Mouse (Mus musculus) MEL (cell line): ENCODE data around the gene Slc22a28.
"Not testable (repeated sequence)": the region's sequence is repeated elsewhere in the genome, so short reads cannot be mapped to it uniquely, and the experiment has no call there.

ENCODE experiments used
- CTCF ChIP-seq, 3 experiments: IDR thresholded peaks in 2 of 3; conservative IDR thresholded peaks in 1 of 3; 2 replicates each; pipeline ENCODE4 v1.5.1; 2011 to 2012; ENCODE audit warnings: low read length in 3 of 3, low read depth in 2 of 3, mild to moderate bottlenecking in 2 of 3, improper control_type of control experiment in 1 of 3, inconsistent platforms in 1 of 3, mixed read lengths in 1 of 3, moderate library complexity in 1 of 3; ENCODE audit not compliant: control insufficient read depth in 1 of 3, insufficient read depth in 1 of 3, poor library complexity in 1 of 3, severe bottlenecking in 1 of 3
- ETS1 ChIP-seq: IDR thresholded peaks from 2 replicates; pipeline ENCODE4 v1.6.1; 2012; ENCODE audit warnings: low read depth, mild to moderate bottlenecking, inconsistent platforms, low read length, improper control_type of control experiment, moderate library complexity
- JUND ChIP-seq: IDR thresholded peaks from 2 replicates; pipeline ENCODE4 v1.6.1; 2011; ENCODE audit warnings: low read depth, mild to moderate bottlenecking, improper control_type of control experiment, low read length
- KAT2A ChIP-seq: conservative IDR thresholded peaks from 2 replicates; pipeline ENCODE4 v1.6.1; 2012; ENCODE audit warnings: low read depth, low read length, improper control_type of control experiment, inconsistent platforms
- POLR2A ChIP-seq, 2 experiments: IDR thresholded peaks; 2 replicates each; pipeline ENCODE4 v1.6.1; 2011 to 2012; ENCODE audit warnings: low read length in 2 of 2, mild to moderate bottlenecking in 2 of 2, control low read depth in 1 of 2, improper control_type of control experiment in 1 of 2, low read depth in 1 of 2, moderate library complexity in 1 of 2; ENCODE audit not compliant: control insufficient read depth in 1 of 2, insufficient read depth in 1 of 2, poor library complexity in 1 of 2
- TAL1 ChIP-seq: IDR thresholded peaks from 2 replicates; pipeline ENCODE4 v1.6.1; 2012; ENCODE audit warnings: mild to moderate bottlenecking, inconsistent platforms, low read length, moderate library complexity, mixed read lengths
- TBP ChIP-seq: IDR thresholded peaks from 2 replicates; pipeline ENCODE4 v1.8.0; 2011; ENCODE audit warnings: low read depth, low read length, improper control_type of control experiment
- TCF12 ChIP-seq: IDR thresholded peaks from 2 replicates; pipeline ENCODE4 v1.6.1; 2014; ENCODE audit warnings: low read depth, mild to moderate bottlenecking, inconsistent platforms, low read length, improper control_type of control experiment, moderate library complexity

- not testable (repeated sequence) for TF ChIP-seq KAT2A; POLR2A (IDR thresholded peaks at IDR 0.05; ENCODE audit: control insufficient read depth in 1 of 2, insufficient read depth in 1 of 2, low read depth in 1 of 2, low read length in 2 of 2, poor library complexity in 1 of 2); TCF12; TAL1; JUND; ETS1; TBP; CTCF (IDR thresholded peaks at IDR 0.05 in 2 of 3, conservative IDR thresholded peaks at IDR 0.05 in 1 of 3; ENCODE audit: control insufficient read depth in 1 of 3, insufficient read depth in 1 of 3, low read depth in 2 of 3, low read length in 3 of 3, poor library complexity in 1 of 3, severe bottlenecking in 1 of 3)
These were observed 2.5 kb upstream of the Slc22a28 start for GRCm38 (mm10) chr19:8134127-8134841.
